Mouse (Mus musculus): ENCODE data around the gene Cpt1a. TPM values are rescaled to one million over a fixed set of nuclear protein-coding genes. Genes with fewer than 3 reads are reported as not detected.

Cpt1a gene
- total RNA-seq, 2 experiments from 2014 or later: 20.6 to 27.8 TPM

- Histone ChIP-seq H3K4me3 (no peak overlapping the region), H3K27ac (no peak overlapping the region)
- TF ChIP-seq CTCF (IDR thresholded peaks at IDR 0.05): no peak
- DNase-seq (ENCODE audit: extremely low spot score in 1 of 2, low spot score in 2 of 2): no peak
- intact Hi-C loops (cut with DNase I): no loop called here
Measured at GRCm38 (mm10) chr19:3304017-3304416, 18.1 kb upstream of the Cpt1a start.

GRCm38 (mm10) chr19:3307175-3307949 is 14.8 kb upstream of the Cpt1a start:
- Histone ChIP-seq H3K27ac (no peak overlapping the region), H3K4me3 (no peak overlapping the region)
- intact Hi-C loops (cut with DNase I): no loop called here
- no peak for DNase-seq (ENCODE audit: extremely low spot score in 1 of 2, low spot score in 2 of 2)
- no peak for TF ChIP-seq CTCF (IDR thresholded peaks at IDR 0.05)

- TF ChIP-seq CTCF (IDR thresholded peaks at IDR 0.05): no peak
- no peak overlapping the region for H3K4me3 ChIP-seq
- H3K27ac ChIP-seq: no peak overlapping the region
- intact Hi-C loops (cut with DNase I): no loop called here
- DNase-seq (ENCODE audit: extremely low spot score in 1 of 2, low spot score in 2 of 2): no peak
Measured at GRCm38 (mm10) chr19:3319341-3319740, 2.8 kb upstream of the Cpt1a start.

- DNase-seq (ENCODE audit: extremely low spot score in 1 of 2, low spot score in 2 of 2): no peak
- no peak for TF ChIP-seq CTCF (IDR thresholded peaks at IDR 0.05)
- intact Hi-C loops (cut with DNase I): no loop called here
- H3K4me3 ChIP-seq: no peak overlapping the region
- no peak overlapping the region for H3K27ac ChIP-seq
Measured at GRCm38 (mm10) chr19:3320086-3320485, 2.0 kb upstream of the Cpt1a start.

- peak; percentile 55 for TF ChIP-seq CTCF (IDR thresholded peaks at IDR 0.05)
- no peak for DNase-seq (ENCODE audit: extremely low spot score in 1 of 2, low spot score in 2 of 2)
- intact Hi-C loops (cut with DNase I): no loop called here
- Histone ChIP-seq H3K27ac (no peak overlapping the region), H3K4me3 (no peak overlapping the region)
Measured at GRCm38 (mm10) chr19:3320801-3321200, 1.3 kb upstream of the Cpt1a start.

GRCm38 (mm10) chr19:3321617-3322016 is 517 bp upstream of the Cpt1a start:
- no peak for TF ChIP-seq CTCF (IDR thresholded peaks at IDR 0.05)
- Histone ChIP-seq H3K27ac (no peak overlapping the region), H3K4me3 (peak overlapping the region; percentile 67)
- intact Hi-C loops (cut with DNase I): loop anchor here (2.0 kb wide), 1 partner anchor 33 kb away; no protein-coding TSS in a partner anchor
- no peak for DNase-seq (ENCODE audit: extremely low spot score in 1 of 2, low spot score in 2 of 2)

GRCm38 (mm10) chr19:3323201-3323621 is 1.1 kb downstream of the Cpt1a start:
- H3K27ac ChIP-seq: peak overlapping the region; percentile 84
- intact Hi-C loops (cut with DNase I): loop anchor here (2.0 kb wide), 1 partner anchor 32 kb away; no protein-coding TSS in a partner anchor
- peak; percentile 59 to 67 for DNase-seq (ENCODE audit: extremely low spot score in 1 of 2, low spot score in 2 of 2)
- peak overlapping the region; percentile 67 for H3K4me3 ChIP-seq
- TF ChIP-seq CTCF (IDR thresholded peaks at IDR 0.05): no peak

- Histone ChIP-seq H3K27ac (peak overlapping the region; percentile 84), H3K4me3 (peak overlapping the region; percentile 67)
- TF ChIP-seq CTCF (IDR thresholded peaks at IDR 0.05): no peak
- intact Hi-C loops (cut with DNase I): loop anchor here (2.0 kb wide), 1 partner anchor 31 kb away; no protein-coding TSS in a partner anchor
- peak; percentile 39 to 42 for DNase-seq (ENCODE audit: extremely low spot score in 1 of 2, low spot score in 2 of 2)
Measured at GRCm38 (mm10) chr19:3323753-3324270, 1.7 kb downstream of the Cpt1a start.

GRCm38 (mm10) chr19:3324271-3324811 is 2.2 kb downstream of the Cpt1a start:
- DNase-seq (ENCODE audit: extremely low spot score in 1 of 2, low spot score in 2 of 2): no peak
- peak overlapping the region; percentile 84 for H3K27ac ChIP-seq
- no peak for TF ChIP-seq CTCF (IDR thresholded peaks at IDR 0.05)
- intact Hi-C loops (cut with DNase I): no loop called here
- H3K4me3 ChIP-seq: peak overlapping the region; percentile 67

- intact Hi-C loops (cut with DNase I): no loop called here
- TF ChIP-seq CTCF (IDR thresholded peaks at IDR 0.05): no peak; the same call in 1 of the 2 replicates
Measured at GRCm38 (mm10) chr19:3324931-3325711, 3.0 kb downstream of the Cpt1a start.

GRCm38 (mm10) chr19:3325771-3326478 is 3.8 kb downstream of the Cpt1a start:
- Histone ChIP-seq H3K27ac (peak overlapping the region; percentile 84), H3K4me3 (peak overlapping the region; percentile 67)
- intact Hi-C loops (cut with DNase I): no loop called here
- DNase-seq (ENCODE audit: extremely low spot score in 1 of 2, low spot score in 2 of 2): no peak
- TF ChIP-seq CTCF (IDR thresholded peaks at IDR 0.05): no peak

More at GRCm38 (mm10) chr19:3324931-3325711, 3.0 kb downstream of the Cpt1a start:
- peak; percentile 71 for DNase-seq (ENCODE audit: extremely low spot score in 1 of 2, low spot score in 2 of 2)
- Histone ChIP-seq H3K4me3 (peak overlapping the region; percentile 67), H3K27ac (peak overlapping the region; percentile 84)

All from left cerebral cortex, adult 2 months (tissue).